Mouse (Mus musculus) MEL (cell line): ENCODE data around the gene Stat2. TPM values are rescaled to one million over a fixed set of nuclear protein-coding genes. Genes with fewer than 3 reads are reported as not detected.
A peak's percentile ranks its signal among the peaks of the same experiment; 100 is the strongest.
"Not testable (repeated sequence)": the region's sequence is repeated elsewhere in the genome, so short reads cannot be mapped to it uniquely, and the experiment has no call there.

Experiments
- DNase-seq: peaks from one replicate; pipeline ENCODE4 v3.0.0; 2011; ENCODE audit warnings: low read depth, low spot score
- H3K27ac ChIP-seq: 2 replicates; pipeline ENCODE4 v1.5.1; 2012; ENCODE audit warnings: low read depth, mild to moderate bottlenecking, control low read depth, low read length, moderate library complexity; ENCODE audit not compliant: control insufficient read depth
- H3K27me3 ChIP-seq, 2 experiments: fragments of 150-350 bp in 1 of 2; sonication (generic) in 1 of 2; 2 replicates each; pipeline ENCODE4 v1.6.1; 2012; ENCODE audit warnings: low read length in 2 of 2, mild to moderate bottlenecking in 2 of 2, improper control_type of control experiment in 1 of 2, moderate library complexity in 1 of 2; ENCODE audit not compliant: insufficient read depth in 2 of 2, control insufficient read depth in 1 of 2
- H3K36me3 ChIP-seq, 2 experiments: 2 replicates each; pipeline ENCODE4 v1.6.1; 2012 to 2014; ENCODE audit warnings: low read length in 2 of 2, improper control_type of control experiment in 1 of 2, inconsistent platforms in 1 of 2, mild to moderate bottlenecking in 1 of 2; ENCODE audit not compliant: insufficient read depth in 2 of 2, control insufficient read depth in 1 of 2
- H3K4me1 ChIP-seq, 2 experiments: fragments of 150-350 bp in 1 of 2; sonication (generic) in 1 of 2; 2 replicates each; pipeline ENCODE4 v1.6.1; 2012; ENCODE audit warnings: low read length in 2 of 2, improper control_type of control experiment in 1 of 2, mild to moderate bottlenecking in 1 of 2; ENCODE audit not compliant: insufficient read depth in 2 of 2, control insufficient read depth in 1 of 2
- H3K4me3 ChIP-seq, 2 experiments: fragments of 150-350 bp in 1 of 2; sonication (generic) in 1 of 2; 2 replicates each; pipeline ENCODE4 v1.5.1; 2012; ENCODE audit warnings: low read depth in 2 of 2, low read length in 2 of 2, mild to moderate bottlenecking in 2 of 2, moderate library complexity in 2 of 2, control low read depth in 1 of 2, improper control_type of control experiment in 1 of 2; ENCODE audit not compliant: control insufficient read depth in 1 of 2, insufficient read depth in 1 of 2
- H3K79me2 ChIP-seq: 2 replicates; pipeline ENCODE4 v1.6.1; 2012; ENCODE audit warnings: mild to moderate bottlenecking, low read length, moderate library complexity; ENCODE audit not compliant: control insufficient read depth, poor library complexity, insufficient read depth
- H3K9ac ChIP-seq: 2 replicates; pipeline ENCODE4 v1.6.1; 2012; ENCODE audit warnings: low read depth, mild to moderate bottlenecking, control low read depth, low read length, moderate library complexity; ENCODE audit not compliant: control insufficient read depth, poor library complexity, severe bottlenecking
- H3K9me3 ChIP-seq: fragments of 150-350 bp; sonication (generic); replicated peaks from 2 replicates; pipeline ENCODE4 v1.6.1; 2012; ENCODE audit warnings: mild to moderate bottlenecking, low read length, improper control_type of control experiment, moderate library complexity; ENCODE audit not compliant: insufficient read depth
- CTCF ChIP-seq, 3 experiments: IDR thresholded peaks in 2 of 3; conservative IDR thresholded peaks in 1 of 3; 2 replicates each; pipeline ENCODE4 v1.5.1; 2011 to 2012; ENCODE audit warnings: low read length in 3 of 3, low read depth in 2 of 3, mild to moderate bottlenecking in 2 of 3, improper control_type of control experiment in 1 of 3, inconsistent platforms in 1 of 3, mixed read lengths in 1 of 3, moderate library complexity in 1 of 3; ENCODE audit not compliant: control insufficient read depth in 1 of 3, insufficient read depth in 1 of 3, poor library complexity in 1 of 3, severe bottlenecking in 1 of 3
- E2F4 ChIP-seq: IDR thresholded peaks from 2 replicates; pipeline ENCODE4 v1.6.1; 2011; ENCODE audit warnings: low read depth, low read length, improper control_type of control experiment, borderline replicate concordance
- MEF2A ChIP-seq: IDR thresholded peaks from 2 replicates; pipeline ENCODE4 v1.6.1; 2014; ENCODE audit warnings: low read depth, mild to moderate bottlenecking, inconsistent platforms, low read length, improper control_type of control experiment; ENCODE audit not compliant: poor library complexity, insufficient replicate concordance, severe bottlenecking; ENCODE audit errors: extremely low read depth
- MXI1 ChIP-seq: IDR thresholded peaks from 2 replicates; pipeline ENCODE4 v1.6.1; 2011; ENCODE audit warnings: mild to moderate bottlenecking, low read depth, low read length, improper control_type of control experiment
- NRF1 ChIP-seq: IDR thresholded peaks from 2 replicates; pipeline ENCODE4 v1.6.1; 2014; ENCODE audit warnings: low read depth, mild to moderate bottlenecking, inconsistent platforms, low read length, improper control_type of control experiment, moderate library complexity; ENCODE audit not compliant: poor library complexity, insufficient read depth, severe bottlenecking
- POLR2AphosphoS2 ChIP-seq: IDR thresholded peaks from 2 replicates; pipeline ENCODE4 v1.6.1; 2011; ENCODE audit warnings: low read length, improper control_type of control experiment
- TBP ChIP-seq: IDR thresholded peaks from 2 replicates; pipeline ENCODE4 v1.8.0; 2011; ENCODE audit warnings: low read depth, low read length, improper control_type of control experiment
- ZC3H11A ChIP-seq: IDR thresholded peaks from 2 replicates; pipeline ENCODE4 v1.6.1; 2012; ENCODE audit warnings: low read depth, mild to moderate bottlenecking, inconsistent platforms, low read length, improper control_type of control experiment
- ZNF384 ChIP-seq: IDR thresholded peaks from 2 replicates; pipeline ENCODE4 v1.6.1; 2012; ENCODE audit warnings: low read depth, mild to moderate bottlenecking, inconsistent platforms, low read length, improper control_type of control experiment
- polyA plus RNA-seq, 2 experiments: library from polyadenylated mRNA; stranded (reverse) in 1 of 2; unstranded in 1 of 2; fragments of >175 nt in 1 of 2; fragments of >200 nt in 1 of 2; gene quantifications; 2 replicates each; pipeline versions ENCODE4 v1.2.1 to v1.2.4; 2012; ENCODE audit warnings: low replicate concordance in 2 of 2, low read depth in 1 of 2; ENCODE audit not compliant: insufficient read length in 2 of 2, insufficient read depth in 1 of 2, missing spikeins in 1 of 2
- total RNA-seq: library from RNA; depleted of rRNA; stranded (reverse); fragments of 300-350 nt; gene quantifications from 2 replicates; pipeline ENCODE4 v1.2.3, GENCODE M21; 2012

Gene Stat2
- total and polyA plus RNA-seq, 3 experiments = 3.6 to 6.6 TPM; not detected in 1

- TF ChIP-seq MXI1 (no peak), NRF1 (no peak), E2F4 (no peak), ZC3H11A (no peak), POLR2AphosphoS2 (no peak)
These were observed 1.5 kb downstream of the Stat2 start (continued) for GRCm38 (mm10) chr10:128271883-128272282.

GRCm38 (mm10) chr10:128272819-128273439, 2.6 kb downstream of the Stat2 start:
- TF ChIP-seq ZNF384 (peak; percentile 81), TBP (peak; percentile 89), CTCF (IDR thresholded peaks at IDR 0.05 in 2 of 3, conservative IDR thresholded peaks at IDR 0.05 in 1 of 3; ENCODE audit: control insufficient read depth in 1 of 3, insufficient read depth in 1 of 3, low read depth in 2 of 3, low read length in 3 of 3, poor library complexity in 1 of 3, severe bottlenecking in 1 of 3) (peak in 1 of 3 experiments; percentile 0; a peak in 1 of 6 replicates)
- H3K4me3 ChIP-seq, H3K27me3 ChIP-seq: not testable (repeated sequence)

GRCm38 (mm10) chr10:128275374-128275773, 5.0 kb downstream of the Stat2 start:
- H3K27me3 ChIP-seq, H3K4me3 ChIP-seq, H3K36me3 ChIP-seq, H3K4me1 ChIP-seq, DNase-seq, H3K27ac ChIP-seq, H3K9ac ChIP-seq, H3K79me2 ChIP-seq, H3K9me3 ChIP-seq: not testable (repeated sequence)

More at GRCm38 (mm10) chr10:128272819-128273439, 2.6 kb downstream of the Stat2 start:
- H3K79me2 ChIP-seq, H3K4me1 ChIP-seq, H3K9me3 ChIP-seq, H3K36me3 ChIP-seq, H3K27ac ChIP-seq, H3K9ac ChIP-seq: not testable (repeated sequence)
- peak; percentile 39 for DNase-seq

- H3K4me1 ChIP-seq = no peaks in the 10 kb centered on the region
- no peaks in the 10 kb centered on the region for H3K79me2 ChIP-seq
- no peak overlapping the region for H3K9ac ChIP-seq
- H3K4me3 ChIP-seq = no peak overlapping the region
- H3K27me3 ChIP-seq = no peaks in the 10 kb centered on the region
- no peak for DNase-seq
- no peaks in the 10 kb centered on the region for H3K36me3 ChIP-seq
- H3K27ac ChIP-seq = no peak overlapping the region
- TF ChIP-seq MEF2A = no peak
- H3K9me3 ChIP-seq = no peaks in the 10 kb centered on the region
These were observed 7.8 kb downstream of the Stat2 start for GRCm38 (mm10) chr10:128278158-128278557.
